Mouse (Mus musculus) G1E (cell line): ENCODE results near the gene Stard3. TPM values are rescaled to one million over a fixed set of nuclear protein-coding genes. Genes with fewer than 3 reads are reported as not detected.
"Not testable (repeated sequence)": the region's sequence is repeated elsewhere in the genome, so short reads cannot be mapped to it uniquely, and the experiment has no call there.

Experiments
- ATAC-seq: 2 replicates; pipeline ENCODE4 v1.8.0; 2016; ENCODE audit warnings: mild to moderate bottlenecking; ENCODE audit not compliant: insufficient number of reproducible peaks, poor library complexity, low FRiP score, severe bottlenecking; ENCODE audit errors: extremely low read depth
- DNase-seq: peaks from one replicate; pipeline ENCODE4 v3.0.0; 2012; ENCODE audit warnings: low spot score
- H3K27me3 ChIP-seq: 2 replicates; pipeline ENCODE4 v1.6.1; 2012; ENCODE audit warnings: mild to moderate bottlenecking, low read length, inconsistent platforms; ENCODE audit not compliant: insufficient read depth
- H3K36me3 ChIP-seq: replicated peaks from 2 replicates; pipeline ENCODE3; 2012; ENCODE audit warnings: mild to moderate bottlenecking, inconsistent platforms
- H3K4me1 ChIP-seq: 2 replicates; pipeline ENCODE4 v1.6.1; 2012; ENCODE audit warnings: low read depth, low read length, inconsistent platforms, mixed read lengths; ENCODE audit not compliant: insufficient read depth
- H3K4me3 ChIP-seq: 2 replicates; pipeline ENCODE4 v1.5.1; 2012; ENCODE audit warnings: low read depth, mild to moderate bottlenecking, inconsistent platforms, low read length, moderate library complexity, mixed read lengths
- H3K9me3 ChIP-seq: replicated peaks from 2 replicates; pipeline ENCODE4 v1.6.1; 2012; ENCODE audit warnings: inconsistent platforms
- CTCF ChIP-seq: IDR thresholded peaks from 2 replicates; pipeline ENCODE4 v1.5.1; 2012; ENCODE audit warnings: low read depth, low read length, inconsistent platforms, mixed read lengths
- GATA1 ChIP-seq: IDR thresholded peaks from 2 replicates; pipeline ENCODE4 v1.6.1; 2012; ENCODE audit warnings: borderline replicate concordance, low read length, inconsistent platforms, mixed read lengths
- GATA2 ChIP-seq: IDR thresholded peaks from 2 replicates; pipeline ENCODE4 v1.6.1; 2012; ENCODE audit warnings: low read depth, low read length, inconsistent platforms, borderline replicate concordance
- POLR2AphosphoS5 ChIP-seq: IDR thresholded peaks from 2 replicates; pipeline ENCODE4 v1.6.1; 2012; ENCODE audit warnings: low read depth, low read length, inconsistent platforms; ENCODE audit not compliant: insufficient replicate concordance
- TAL1 ChIP-seq: conservative IDR thresholded peaks from 2 replicates; pipeline ENCODE4 v1.6.1; 2012; ENCODE audit warnings: low read depth, low read length, inconsistent platforms, mixed read lengths
- polyA plus RNA-seq: library from polyadenylated mRNA; stranded (reverse); fragments of >175 nt; gene quantifications from 2 replicates; pipeline ENCODE4 v1.2.3, GENCODE M21; 2012
- total RNA-seq, 2 experiments: library from RNA; stranded (forward) in 1 of 2; stranded (reverse) in 1 of 2; fragments of 200-1000 nt in 1 of 2; fragments of >200 nt in 1 of 2; fragmentation: Nextera tagmentation in 1 of 2; gene quantifications; 2 replicates each; pipeline ENCODE4 v1.2.3; 2014 to 2017

The Stard3 gene
- total and polyA plus RNA-seq, 3 experiments: 10.9 to 22.9 (median 18.5) TPM

- ATAC-seq: no peak
- no peak overlapping the region for H3K4me3 ChIP-seq
- H3K27me3 ChIP-seq: no peaks in the 10 kb centered on the region
- TF ChIP-seq POLR2AphosphoS5: no peak
- TF ChIP-seq GATA2: no peak
- no peak for TF ChIP-seq TAL1
- TF ChIP-seq CTCF: no peak
- no peak for TF ChIP-seq GATA1
- no peak for DNase-seq
- no peaks in the 10 kb centered on the region for H3K9me3 ChIP-seq
- no peaks in the 10 kb centered on the region for H3K4me1 ChIP-seq
- H3K36me3 ChIP-seq: peaks cover 87% of the 10 kb centered on the region
Measured at GRCm38 (mm10) chr11:98377787-98378186, 19.6 kb downstream of the Stard3 start.

GRCm38 (mm10) chr11:98379379-98379778 is 21.2 kb downstream of the Stard3 start:
- TF ChIP-seq POLR2AphosphoS5 (no peak), GATA1 (no peak), CTCF (no peak), GATA2 (no peak), TAL1 (no peak)
- ATAC-seq: no peak
- Histone ChIP-seq H3K4me1 (no peaks in the 10 kb centered on the region), H3K36me3 (peaks cover 73% of the 10 kb centered on the region), H3K27me3 (peaks cover 13% of the 10 kb centered on the region), H3K9me3 (no peaks in the 10 kb centered on the region), H3K4me3 (no peak overlapping the region)
- DNase-seq: no peak

- H3K36me3 ChIP-seq: peaks cover 66% of the 10 kb centered on the region
- H3K4me1 ChIP-seq: no peaks in the 10 kb centered on the region
- peaks cover 21% of the 10 kb centered on the region for H3K27me3 ChIP-seq
- ATAC-seq (no peak), DNase-seq (no peak)
- H3K9me3 ChIP-seq: no peaks in the 10 kb centered on the region
- no peak for TF ChIP-seq CTCF
- no peak for TF ChIP-seq GATA1
- no peak for TF ChIP-seq GATA2
- H3K4me3 ChIP-seq: no peak overlapping the region
Measured at GRCm38 (mm10) chr11:98380106-98380505, 21.9 kb downstream of the Stard3 start.

GRCm38 (mm10) chr11:98381651-98382050 is 23.5 kb downstream of the Stard3 start:
- Histone ChIP-seq H3K36me3 (peaks cover 51% of the 10 kb centered on the region), H3K9me3 (no peaks in the 10 kb centered on the region), H3K4me1 (peaks cover 4% of the 10 kb centered on the region; the same call in 1 of the 2 replicates), H3K27me3 (peaks cover 36% of the 10 kb centered on the region), H3K4me3 (no peak overlapping the region)
- ATAC-seq: no peak
- no peak for DNase-seq
- no peak for TF ChIP-seq CTCF
- TF ChIP-seq TAL1: no peak
- TF ChIP-seq POLR2AphosphoS5: no peak
- no peak for TF ChIP-seq GATA1
- no peak for TF ChIP-seq GATA2

DNA sequence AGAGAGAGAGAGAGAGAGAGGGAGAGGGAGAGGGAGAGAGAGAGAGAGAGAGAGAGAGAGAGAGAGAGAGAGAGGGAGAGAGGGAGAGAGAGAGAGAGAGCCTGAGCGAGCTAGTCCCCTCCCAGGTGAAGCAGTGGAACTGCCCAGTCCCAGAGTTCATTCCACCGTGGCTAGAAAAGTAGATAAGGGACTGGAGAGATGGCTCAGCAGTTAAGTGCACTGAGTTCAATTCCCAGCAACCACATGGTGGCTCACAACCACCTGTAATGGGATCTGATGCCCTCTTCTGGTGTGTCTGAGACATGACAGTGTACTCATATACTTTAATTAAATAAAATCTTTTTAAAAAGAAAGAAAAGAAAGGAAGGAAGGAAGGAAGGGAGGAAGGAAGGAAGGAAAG is 24.2 kb downstream of the Stard3 start:
- not testable (repeated sequence) for ATAC-seq, H3K9me3 ChIP-seq, DNase-seq, H3K4me3 ChIP-seq, H3K4me1 ChIP-seq
- Histone ChIP-seq H3K27me3 (peaks cover 42% of the 10 kb centered on the region), H3K36me3 (peaks cover 43% of the 10 kb centered on the region)

- ATAC-seq: no peak
- Histone ChIP-seq H3K27me3 (peaks cover 51% of the 10 kb centered on the region), H3K36me3 (peaks cover 33% of the 10 kb centered on the region), H3K4me3 (no peak within 1 kb of the TSS), H3K4me1 (peaks cover 7% of the 10 kb centered on the region; the same call in 1 of the 2 replicates), H3K9me3 (no peaks in the 10 kb centered on the region)
- DNase-seq: no peak
- no peak for TF ChIP-seq GATA2
- no peak for TF ChIP-seq TAL1
- TF ChIP-seq POLR2AphosphoS5: no peak
- no peak for TF ChIP-seq CTCF
- TF ChIP-seq GATA1: no peak
Measured at GRCm38 (mm10) chr11:98383261-98384030, 25.3 kb downstream of the Stard3 start, which contains the start of gene Tcap. Gene Tcap, plus strand, starts transcription at chr11:98383811.

DNA sequence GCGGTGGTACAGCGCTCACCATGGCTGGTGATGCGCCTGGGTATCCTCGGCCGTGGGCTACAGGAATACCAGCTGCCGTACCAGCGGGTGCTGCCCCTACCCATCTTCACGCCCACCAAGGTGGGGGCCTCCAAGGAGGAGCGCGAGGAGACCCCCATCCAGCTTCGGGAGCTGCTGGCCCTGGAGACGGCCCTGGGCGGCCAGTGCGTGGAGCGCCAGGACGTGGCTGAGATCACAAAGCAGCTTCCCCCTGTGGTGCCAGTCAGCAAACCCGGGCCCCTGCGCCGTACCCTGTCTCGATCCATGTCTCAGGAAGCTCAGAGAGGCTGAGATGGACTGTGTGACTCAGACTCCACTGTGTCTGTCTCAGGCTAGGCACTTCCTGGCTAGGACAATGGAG is 26.0 kb downstream of the Stard3 start:
- ATAC-seq: no peak
- Histone ChIP-seq H3K9me3 (no peaks in the 10 kb centered on the region), H3K4me1 (peaks cover 8% of the 10 kb centered on the region; the same call in 1 of the 2 replicates), H3K27me3 (peaks cover 51% of the 10 kb centered on the region), H3K36me3 (peaks cover 25% of the 10 kb centered on the region), H3K4me3 (no peak overlapping the region)
- no peak for TF ChIP-seq GATA2
- TF ChIP-seq GATA1: no peak
- no peak for TF ChIP-seq CTCF
- DNase-seq: no peak
